Mouse (Mus musculus): ENCODE data around the gene Lrrc40. TPM values are rescaled to one million over a fixed set of nuclear protein-coding genes. Genes with fewer than 3 reads are reported as not detected.
"Not testable (repeated sequence)": the region's sequence is repeated elsewhere in the genome, so short reads cannot be mapped to it uniquely, and the experiment has no call there.

Gene Lrrc40
- polyA plus RNA-seq, 1 experiment from 2014 or later, result 65.5 TPM

- H3K9ac ChIP-seq; ATAC-seq (ENCODE audit: insufficient number of reproducible peaks, insufficient read depth, low FRiP score, low TSS enrichment, low read depth); H3K27ac ChIP-seq; H3K4me1 ChIP-seq; H3K27me3 ChIP-seq; H3K36me3 ChIP-seq; H3K9me3 ChIP-seq; H3K4me3 ChIP-seq; H3K4me2 ChIP-seq: not testable (repeated sequence)
- WGBS, result 90% methylated on average over 9 of the region's 10 CpGs
Measured at GRCm38 (mm10) chr3:158102043-158102442, 65.6 kb downstream of the Lrrc40 start.

GRCm38 (mm10) chr3:158102530-158102929 is 66.1 kb downstream of the Lrrc40 start:
- WGBS, result 78% methylated on average over 1 of the region's 1 CpGs
- not testable (repeated sequence) for H3K36me3 ChIP-seq; H3K27ac ChIP-seq; ATAC-seq (ENCODE audit: insufficient number of reproducible peaks, insufficient read depth, low FRiP score, low TSS enrichment, low read depth); H3K4me3 ChIP-seq; H3K27me3 ChIP-seq; H3K9ac ChIP-seq; H3K9me3 ChIP-seq; H3K4me2 ChIP-seq; H3K4me1 ChIP-seq

- no peak overlapping the region for H3K9ac ChIP-seq
- 61% methylated on average over 2 of the region's 2 CpGs for WGBS
- H3K4me2 ChIP-seq, result no peak overlapping the region
- H3K27me3 ChIP-seq, result no peaks in the 10 kb centered on the region
- no peak for ATAC-seq (ENCODE audit: insufficient number of reproducible peaks, insufficient read depth, low FRiP score, low TSS enrichment, low read depth)
- H3K27ac ChIP-seq, result no peak overlapping the region
- H3K4me3 ChIP-seq, result no peak overlapping the region
- no peaks in the 10 kb centered on the region for H3K36me3 ChIP-seq
- no peaks in the 10 kb centered on the region for H3K4me1 ChIP-seq
- no peaks in the 10 kb centered on the region for H3K9me3 ChIP-seq
Measured at GRCm38 (mm10) chr3:158103467-158103866, 67.0 kb downstream of the Lrrc40 start.

GRCm38 (mm10) chr3:158105260-158105659 is 68.8 kb downstream of the Lrrc40 start:
- H3K36me3 ChIP-seq, result no peaks in the 10 kb centered on the region
- no peaks in the 10 kb centered on the region for H3K27me3 ChIP-seq
- H3K9ac ChIP-seq, result no peak overlapping the region
- H3K4me3 ChIP-seq, result no peak overlapping the region
- WGBS, result 53% methylated on average over 1 of the region's 1 CpGs
- no peaks in the 10 kb centered on the region for H3K4me1 ChIP-seq
- ATAC-seq (ENCODE audit: insufficient number of reproducible peaks, insufficient read depth, low FRiP score, low TSS enrichment, low read depth), result no peak
- no peaks in the 10 kb centered on the region for H3K9me3 ChIP-seq
- H3K27ac ChIP-seq, result no peak overlapping the region
- H3K4me2 ChIP-seq, result no peak overlapping the region

Other genes starting within 250 kb of the Lrrc40 start
- 15.1 and 18.4 TPM in 2 replicates for gene Cth, start 111.6 kb upstream of the Lrrc40 start, polyA plus RNA-seq (2015; fragmentation: Nextera tagmentation; extraction: Ambion mirVana)
- 18.7 and 19.4 TPM in 2 replicates for gene Ankrd13c, start 89.4 kb upstream of the Lrrc40 start, polyA plus RNA-seq (2015; fragmentation: Nextera tagmentation; extraction: Ambion mirVana)
- gene Srsf11, start within 50 bp of the Lrrc40 start, polyA plus RNA-seq (2015; fragmentation: Nextera tagmentation; extraction: Ambion mirVana), result 345 and 369 TPM in 2 replicates

All from embryonic facial prominence, embryonic 13.5 days (tissue).